Mouse (Mus musculus): ENCODE measurements around the gene Mymk.

GRCm38 (mm10) chr2:27043461-27043860 lies 28.5 kb downstream of the Mymk start:
- peak; percentile 92 for TF ChIP-seq CTCF (IDR thresholded peaks at IDR 0.05; ENCODE audit: low read depth, low read length)
- no peak for TF ChIP-seq POLR2A (IDR thresholded peaks at IDR 0.05; ENCODE audit: extremely low read depth, insufficient read depth, low read length)
